In the genomic region with DNA sequence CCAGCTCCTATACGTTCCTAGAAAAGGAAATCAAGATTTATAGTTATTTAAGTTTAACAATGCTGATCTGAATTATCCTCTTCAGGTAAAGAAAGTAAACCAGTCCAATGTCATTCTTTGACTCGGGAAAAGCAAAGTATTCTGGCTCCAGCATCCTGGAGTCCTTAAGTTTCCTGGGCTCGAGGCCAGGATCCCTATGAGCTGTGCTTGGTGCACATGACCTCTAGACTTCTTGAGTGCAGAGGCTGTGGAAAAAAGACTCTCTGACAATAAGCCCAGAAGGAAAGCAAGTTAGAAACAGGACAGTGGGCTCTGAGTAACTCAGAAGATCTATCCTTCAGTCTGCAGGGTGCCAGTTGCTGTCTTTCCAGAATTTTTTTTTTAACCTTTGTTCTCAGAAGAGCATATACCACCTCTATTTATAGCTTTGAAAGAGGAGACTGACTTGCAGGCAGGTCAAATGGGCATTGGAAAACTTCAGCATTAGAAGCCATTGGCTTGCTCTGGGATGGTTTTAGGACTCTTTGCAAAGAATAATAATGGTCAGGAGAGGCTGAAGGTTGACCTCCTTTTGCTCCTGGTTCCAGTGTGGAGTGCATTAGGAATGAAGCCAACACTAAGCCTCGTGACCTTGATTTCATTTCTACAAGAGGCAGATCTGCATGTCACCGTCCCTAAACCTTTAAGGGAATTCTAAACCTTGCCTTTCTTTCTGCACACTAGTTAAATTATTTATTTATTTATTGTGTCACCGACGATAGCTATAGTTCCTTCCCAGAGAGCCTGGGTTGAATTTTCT, we compare ENCODE assay signal across 14 mouse cellular contexts. TPM values are rescaled to one million over a fixed set of nuclear protein-coding genes. Genes with fewer than 3 reads are reported as not detected.
DNase-seq lines count a peak whose midpoint lies in the region; ATAC-seq and TF ChIP-seq lines count a peak whose summit lies in the region.
"Had no signal": no experiment of that assay in that cellular context is flagged by ENCODE, and none has a peak within 500 bp of the region (broad histone marks: within the 10 kb centered on the region; RNA-seq: fewer than 3 reads in every experiment).

No protein-coding gene starts in this region.

- 71% methylated on average over 7 of the region's 7 CpGs for WGBS in heart, embryonic 11.5 days (ENCODE audit: insufficient replicate concordance)
- WGBS in kidney, postnatal 0 days, result 63% methylated on average over 7 of the region's 7 CpGs

- no peak overlapping the region for H3K9ac ChIP-seq in heart, embryonic 11.5 days (ENCODE audit: low read depth, low read length)
- H3K9ac ChIP-seq in kidney, postnatal 0 days (ENCODE audit: low read depth, low read length), result no peak overlapping the region
- H3K9ac ChIP-seq: hindbrain, embryonic 14.5 days; limb, embryonic 15.5 days; stomach, embryonic 15.5 days had no signal

- no peaks in the 10 kb centered on the region for H3K9me3 ChIP-seq in heart, embryonic 11.5 days (replicated peaks; ENCODE audit: control insufficient read depth, low read length)
- H3K9me3 ChIP-seq in kidney, postnatal 0 days (replicated peaks; ENCODE audit: low read length), result no peaks in the 10 kb centered on the region
- H3K9me3 ChIP-seq: limb, embryonic 15.5 days; stomach, embryonic 15.5 days had no signal

- H3K36me3 ChIP-seq in heart, embryonic 11.5 days (ENCODE audit: control insufficient read depth, insufficient read depth, low read length), result no peaks in the 10 kb centered on the region
- H3K36me3 ChIP-seq in kidney, postnatal 0 days (ENCODE audit: insufficient read depth, low read length), result no peaks in the 10 kb centered on the region
- H3K36me3 ChIP-seq: limb, embryonic 15.5 days; stomach, embryonic 15.5 days had no signal

- TF ChIP-seq CTCF in kidney, postnatal 0 days (IDR thresholded peaks at IDR 0.05; ENCODE audit: low read depth), result no peak

- no peak overlapping the region; the same call in 1 of the 2 replicates for H3K27ac ChIP-seq in heart, embryonic 11.5 days (ENCODE audit: low read depth, low read length)
- H3K27ac ChIP-seq in kidney, postnatal 0 days, result no peak overlapping the region
- H3K27ac ChIP-seq: hindbrain, embryonic 14.5 days; limb, embryonic 15.5 days; stomach, embryonic 15.5 days had no signal

- no peak overlapping the region for H3K4me3 ChIP-seq in heart, embryonic 11.5 days (ENCODE audit: low read depth, low read length)
- no peak overlapping the region for H3K4me3 ChIP-seq in kidney, postnatal 0 days (replicated peaks; ENCODE audit: low read depth, low read length)
- H3K4me3 ChIP-seq: limb, embryonic 15.5 days; stomach, embryonic 15.5 days had no signal

- DNase-seq in heart, adult 11 months, result peak; percentile 92
- peak; percentile 4 for DNase-seq in 3T3-L1 (ENCODE audit: low read depth, low spot score)
- DNase-seq in gastrocnemius, postnatal 10 days, result peak; percentile 5
- DNase-seq in kidney, postnatal 0 days (ENCODE audit: low spot score), result peak; percentile 6
- no peak for DNase-seq in thymus, postnatal 4 days
- DNase-seq: layer of hippocampus, adult 9-11 months; right cerebral cortex, adult 18-20 months had no signal

- ATAC-seq in heart, embryonic 11.5 days (replicated peaks; ENCODE audit: insufficient number of reproducible peaks, low FRiP score, low TSS enrichment), result no peak
- no peak for ATAC-seq in kidney, postnatal 0 days (replicated peaks; ENCODE audit: low FRiP score, low read depth)
- ATAC-seq in erythroblast, adult 5-6 weeks (replicated peaks; ENCODE audit: low FRiP score, poor library complexity, severe bottlenecking), result no peak
- ATAC-seq: forebrain, embryonic 14.5 days had no signal

- H3K27me3 ChIP-seq in heart, embryonic 11.5 days (ENCODE audit: control insufficient read depth, insufficient read depth, low read length), result no peaks in the 10 kb centered on the region
- H3K27me3 ChIP-seq in kidney, postnatal 0 days (ENCODE audit: insufficient read depth, low read length), result no peaks in the 10 kb centered on the region
- H3K27me3 ChIP-seq: limb, embryonic 15.5 days; stomach, embryonic 15.5 days had no signal

- no peaks in the 10 kb centered on the region for H3K4me1 ChIP-seq in heart, embryonic 11.5 days (ENCODE audit: control insufficient read depth, insufficient read depth, low read length)
- H3K4me1 ChIP-seq in kidney, postnatal 0 days (replicated peaks; ENCODE audit: insufficient read depth, low read length), result 0 out of 2 replicates have a peak, but pooled peaks cover 3% of the 10 kb centered on the region
- H3K4me1 ChIP-seq: limb, embryonic 15.5 days; stomach, embryonic 15.5 days had no signal

- H3K4me2 ChIP-seq in heart, embryonic 11.5 days, result no peak overlapping the region
- no peak overlapping the region for H3K4me2 ChIP-seq in kidney, postnatal 0 days (ENCODE audit: low read length)
- H3K4me2 ChIP-seq: hindbrain, embryonic 14.5 days; limb, embryonic 15.5 days; stomach, embryonic 15.5 days had no signal

RNA-seq across cellular contexts. Expression of a gene that starts 26.4 kb away (rescaled TPM):
- 4.3 and 4.8 TPM in 2 replicates for polyA plus RNA-seq in heart, embryonic 11.5 days (2014; fragmentation: Nextera tagmentation; extraction: Ambion mirVana)
- 1 to 10 TPM; 3.1 to 4.4 TPM for total RNA-seq in gastrocnemius, postnatal 10 days (2021)
- polyA plus RNA-seq in kidney, postnatal 0 days (2015; fragmentation: Nextera tagmentation; extraction: Ambion mirVana), result 3.5 and 4.8 TPM in 2 replicates
- not detected in 2 replicates for total RNA-seq in erythroblast, adult 5-6 weeks (2015; ENCODE audit: low replicate concordance)
- not detected in 2 replicates for total RNA-seq in erythroblast, adult 5-6 weeks (2017; ENCODE audit: low replicate concordance)
- total RNA-seq: megakaryocyte progenitor cell, adult 5-6 weeks had no signal

Comparison
In these comparisons a context has a peak if more than half of its experiments do, and no peak if none do; other contexts are left out.
1. RNA of a gene that starts 26.4 kb away (total RNA-seq): 3.1 to 4.4 TPM in gastrocnemius, postnatal 10 days; not detected in erythroblast, adult 5-6 weeks; every median in the first group is over 4 times any median in the second.